ENCODE assay signal across 8 mouse cellular contexts in the genomic region with DNA sequence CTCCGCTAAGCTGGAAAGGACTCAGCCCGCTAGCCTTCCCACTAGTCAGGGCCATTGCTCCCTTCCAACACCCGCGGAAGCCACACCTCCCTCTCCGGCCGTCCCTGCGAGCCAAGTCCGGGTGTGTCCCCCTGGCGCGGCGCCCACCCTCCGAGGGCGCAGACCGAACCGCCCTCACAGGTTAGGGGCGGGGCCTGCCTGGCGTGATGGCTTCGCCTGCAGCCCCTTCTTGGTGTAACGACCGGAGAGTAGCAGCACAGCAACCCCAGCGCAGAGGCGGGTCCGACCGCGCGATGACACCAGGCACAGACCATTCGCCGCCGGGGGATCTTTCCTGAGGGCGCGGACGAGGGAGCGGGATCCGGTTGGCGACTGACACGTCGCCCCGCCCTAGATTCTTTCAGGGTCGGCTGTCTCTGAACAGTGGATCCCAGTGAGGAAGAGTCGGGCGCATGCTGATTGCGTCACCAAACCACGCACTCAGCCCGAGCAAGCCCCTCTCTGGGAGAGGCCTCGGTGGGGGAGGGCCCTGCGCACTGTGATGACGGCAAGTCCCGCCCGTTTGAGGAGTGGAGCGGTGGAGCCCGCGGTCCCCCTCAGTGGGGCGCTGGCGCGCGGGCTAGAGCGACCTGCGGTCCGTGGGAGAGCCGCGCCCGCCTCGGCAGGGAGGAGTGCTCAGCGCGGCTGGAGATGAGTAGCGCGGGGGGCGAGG. TPM values are rescaled to one million over a fixed set of nuclear protein-coding genes. Genes with fewer than 3 reads are reported as not detected.
DNase-seq lines count a peak whose midpoint lies in the region; ATAC-seq and TF ChIP-seq lines count a peak whose summit lies in the region.

Gene Esyt2, plus strand, starts transcription at position 544 of the 712 bp plus-strand sequence.

- peak within 1 kb of the TSS; percentile 99 for H3K27ac ChIP-seq in bone marrow, adult 2 months (ENCODE audit: control insufficient read depth, insufficient read depth, low read depth, low read length, poor library complexity)
- peak within 1 kb of the TSS; percentile 99 for H3K27ac ChIP-seq in embryonic facial prominence, embryonic 15.5 days (replicated peaks)
- H3K27ac ChIP-seq in limb, embryonic 14.5 days (replicated peaks; ENCODE audit: low read depth, low read length): peak within 1 kb of the TSS; percentile 97
- H3K27ac ChIP-seq in midbrain, postnatal 0 days (ENCODE audit: low read depth, low read length): peak within 1 kb of the TSS; percentile 99

- peak; percentile 42; the same call in 1 of the 2 replicates for TF ChIP-seq CTCF in bone marrow, adult 2 months (IDR thresholded peaks at IDR 0.05; ENCODE audit: control insufficient read depth, insufficient read depth, low read length)
- peak; percentile 61 for TF ChIP-seq CTCF in midbrain, postnatal 0 days (IDR thresholded peaks at IDR 0.05)

- H3K9ac ChIP-seq in embryonic facial prominence, embryonic 15.5 days: peak within 1 kb of the TSS; percentile 96
- peak within 1 kb of the TSS; percentile 92 for H3K9ac ChIP-seq in limb, embryonic 14.5 days (ENCODE audit: low read depth, low read length, severe bottlenecking)
- peak within 1 kb of the TSS; percentile 94 for H3K9ac ChIP-seq in midbrain, postnatal 0 days (replicated peaks; ENCODE audit: low read length, poor library complexity, severe bottlenecking)

- H3K4me2 ChIP-seq in embryonic facial prominence, embryonic 15.5 days (replicated peaks): peak within 1 kb of the TSS; percentile 74
- H3K4me2 ChIP-seq in limb, embryonic 14.5 days (replicated peaks; ENCODE audit: low read depth, low read length, severe bottlenecking): peak within 1 kb of the TSS; percentile 82
- H3K4me2 ChIP-seq in midbrain, postnatal 0 days (ENCODE audit: low read depth, low read length, poor library complexity, severe bottlenecking): peak within 1 kb of the TSS; percentile 97

- no peaks in the 10 kb centered on the region for H3K27me3 ChIP-seq in embryonic facial prominence, embryonic 15.5 days
- H3K27me3 ChIP-seq in limb, embryonic 14.5 days (ENCODE audit: control insufficient read depth, insufficient read depth, low read length): no peaks in the 10 kb centered on the region
- no peaks in the 10 kb centered on the region for H3K27me3 ChIP-seq in midbrain, postnatal 0 days (ENCODE audit: insufficient read depth, low read length)

- H3K4me3 ChIP-seq in bone marrow, adult 2 months (replicated peaks; ENCODE audit: control insufficient read depth, low read depth, low read length): peak within 1 kb of the TSS; percentile 90
- H3K4me3 ChIP-seq in embryonic facial prominence, embryonic 15.5 days (replicated peaks): peak within 1 kb of the TSS; percentile 97
- H3K4me3 ChIP-seq in limb, embryonic 14.5 days (replicated peaks; ENCODE audit: low read length): peak within 1 kb of the TSS; percentile 96
- peak within 1 kb of the TSS; percentile 91 for H3K4me3 ChIP-seq in midbrain, postnatal 0 days (ENCODE audit: low read depth, low read length)

- no peaks in the 10 kb centered on the region for H3K9me3 ChIP-seq in embryonic facial prominence, embryonic 15.5 days (replicated peaks)
- no peaks in the 10 kb centered on the region for H3K9me3 ChIP-seq in limb, embryonic 14.5 days (ENCODE audit: control insufficient read depth, low read length)
- no peaks in the 10 kb centered on the region for H3K9me3 ChIP-seq in midbrain, postnatal 0 days (ENCODE audit: low read length)

- ATAC-seq in embryonic facial prominence, embryonic 15.5 days (ENCODE audit: insufficient number of reproducible peaks, low FRiP score, low TSS enrichment, low read depth): peak; percentile 97
- peak; percentile 96 for ATAC-seq in limb, embryonic 14.5 days (ENCODE audit: low FRiP score, low read depth)
- peak; percentile 97 for ATAC-seq in midbrain, postnatal 0 days (ENCODE audit: low FRiP score)

- H3K4me1 ChIP-seq in bone marrow, adult 2 months (ENCODE audit: control insufficient read depth, insufficient read depth, low read length): no peaks in the 10 kb centered on the region
- H3K4me1 ChIP-seq in embryonic facial prominence, embryonic 15.5 days: no peaks in the 10 kb centered on the region
- H3K4me1 ChIP-seq in limb, embryonic 14.5 days (ENCODE audit: control insufficient read depth, insufficient read depth, low read length): 0 out of 2 replicates have a peak, but pooled peaks cover 3% of the 10 kb centered on the region
- H3K4me1 ChIP-seq in midbrain, postnatal 0 days (ENCODE audit: insufficient read depth, low read length): 0 out of 2 replicates have a peak, but pooled peaks cover 3% of the 10 kb centered on the region

- under 1% methylated on average over 68 of the region's 68 CpGs for WGBS in bone marrow, adult 2 months
- under 1% methylated on average over 67 of the region's 68 CpGs for WGBS in embryonic facial prominence, embryonic 15.5 days
- 0% methylated on average over 45 of the region's 68 CpGs for WGBS in limb, embryonic 14.5 days
- under 1% methylated on average over 62 of the region's 68 CpGs for WGBS in midbrain, postnatal 0 days

- peak; percentile 96 for TF ChIP-seq POLR2A in bone marrow, adult 2 months (IDR thresholded peaks at IDR 0.05; ENCODE audit: borderline replicate concordance, control insufficient read depth, low read depth, low read length)
- TF ChIP-seq POLR2A in limb, embryonic 14.5 days (IDR thresholded peaks at IDR 0.05; ENCODE audit: borderline replicate concordance, extremely low read depth, insufficient read depth, insufficient read length): peak; percentile 96

- DNase-seq in 416B (ENCODE audit: low read depth): peak; percentile 100
- DNase-seq in heart, adult 8-10 months (ENCODE audit: low spot score): peak; percentile 100
- DNase-seq in kidney, adult 9 months: peak; percentile 99
- DNase-seq in limb, embryonic 14.5 days (ENCODE audit: low spot score): peak; percentile 99
- peak; percentile 99 for DNase-seq in midbrain, postnatal 0 days (ENCODE audit: low spot score)
- peak; percentile 98 to 99 for DNase-seq in spleen, postnatal 14 days (ENCODE audit: low spot score in 2 of 2)

- no peaks in the 10 kb centered on the region for H3K36me3 ChIP-seq in embryonic facial prominence, embryonic 15.5 days
- H3K36me3 ChIP-seq in limb, embryonic 14.5 days (ENCODE audit: control insufficient read depth, insufficient read depth, low read length): no peaks in the 10 kb centered on the region
- no peaks in the 10 kb centered on the region for H3K36me3 ChIP-seq in midbrain, postnatal 0 days (ENCODE audit: insufficient read depth, low read length)

RNA-seq across cellular contexts. Expression of gene Esyt2, which starts in this region (rescaled TPM):
- 13.0 and 15.1 TPM in 2 replicates for polyA plus RNA-seq in bone marrow, adult 2 months (2011; ENCODE audit: insufficient read depth, insufficient read length, low replicate concordance, missing spikeins)
- polyA plus RNA-seq in embryonic facial prominence, embryonic 15.5 days (2015; fragmentation: Nextera tagmentation; extraction: Ambion mirVana): 20.3 and 21.7 TPM in 2 replicates
- 10 to 100 TPM; 23.3 to 27.6 (median 24.1) TPM for total RNA-seq in heart, adult 8-10 months (2022)
- polyA plus RNA-seq in limb, embryonic 14.5 days (2012; rRNA removed): 13.7 and 15.9 TPM in 2 replicates
- 29.7 and 30.3 TPM in 2 replicates for polyA plus RNA-seq in limb, embryonic 14.5 days (2014; fragmentation: Nextera tagmentation; extraction: Ambion mirVana)
- 35.1 and 47.0 TPM in 2 replicates for total RNA-seq in midbrain, postnatal 0 days (2014; rRNA removed)
- polyA plus RNA-seq in midbrain, postnatal 0 days (2015; fragmentation: Nextera tagmentation; extraction: Ambion mirVana): 7.4 and 8.6 TPM in 2 replicates

Comparison
In these comparisons a context has a peak if more than half of its experiments do, and no peak if none do; other contexts are left out.
1. Peak in every context shown above with its lines: DNase-seq, ATAC-seq, H3K4me3 ChIP-seq and H3K27ac ChIP-seq.